9 mouse cellular contexts compared by ENCODE assay signal in the genomic region with DNA sequence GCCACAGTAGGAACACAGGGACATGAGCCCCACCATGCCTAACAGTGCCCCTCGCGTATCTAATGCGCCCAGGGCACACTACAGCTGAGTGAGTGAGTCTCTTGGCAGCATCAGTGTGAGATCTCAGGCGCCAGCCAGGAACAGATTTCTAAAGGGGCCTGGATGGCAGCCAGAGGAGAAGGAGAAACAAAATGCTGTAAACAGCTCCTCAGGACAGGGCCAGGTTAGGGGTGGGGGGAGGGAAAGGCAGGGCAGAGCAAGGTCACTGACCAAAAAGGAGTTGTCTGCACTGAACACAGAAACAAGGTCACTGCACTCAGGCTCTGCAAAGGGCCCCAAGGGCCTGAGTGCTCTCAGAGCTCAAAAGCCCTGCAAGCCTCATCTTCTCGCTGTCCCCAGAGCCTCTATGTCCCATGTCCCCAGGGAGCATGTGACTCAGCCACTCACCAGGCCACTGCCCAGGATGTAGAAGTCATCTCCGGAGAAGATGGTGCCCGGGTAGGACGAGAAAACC. TPM values are rescaled to one million over a fixed set of nuclear protein-coding genes. Genes with fewer than 3 reads are reported as not detected.
DNase-seq lines count a peak whose midpoint lies in the region; ATAC-seq and TF ChIP-seq lines count a peak whose summit lies in the region.
"Had no signal": no experiment of that assay in that cellular context is flagged by ENCODE, and none has a peak within 500 bp of the region (broad histone marks: within the 10 kb centered on the region; RNA-seq: fewer than 3 reads in every experiment).

No protein-coding gene starts in this region.

- no peak overlapping the region for H3K4me3 ChIP-seq in hindbrain, embryonic 15.5 days
- no peak overlapping the region for H3K4me3 ChIP-seq in hindbrain, embryonic 11.5 days (ENCODE audit: low read depth, low read length)
- H3K4me3 ChIP-seq in heart, embryonic 10.5 days: no peak overlapping the region
- H3K4me3 ChIP-seq in neural tube, embryonic 15.5 days (replicated peaks): no peak overlapping the region
- H3K4me3 ChIP-seq in intestine, postnatal 0 days (ENCODE audit: low read depth, low read length): no peak overlapping the region
- H3K4me3 ChIP-seq: liver, embryonic 15.5 days had no signal

- no peak overlapping the region for H3K4me2 ChIP-seq in hindbrain, embryonic 15.5 days
- no peak overlapping the region for H3K4me2 ChIP-seq in hindbrain, embryonic 11.5 days (replicated peaks; ENCODE audit: low read depth, low read length)
- no peak overlapping the region for H3K4me2 ChIP-seq in neural tube, embryonic 15.5 days
- no peak overlapping the region for H3K4me2 ChIP-seq in intestine, postnatal 0 days (replicated peaks; ENCODE audit: low read depth)
- H3K4me2 ChIP-seq: liver, embryonic 15.5 days had no signal

- no peak for DNase-seq in hindbrain, embryonic 11.5 days (ENCODE audit: low spot score)
- peak; percentile 79 to 80 for DNase-seq in right cerebral cortex, postnatal 10 days (ENCODE audit: low spot score in 2 of 2)
- DNase-seq in right cerebral cortex, postnatal 36 days (ENCODE audit: low spot score in 2 of 2): no peak
- no peak for DNase-seq in heart, embryonic 10.5 days (ENCODE audit: low spot score)
- DNase-seq in thymus, adult 18-20 months: no peak

- H3K9ac ChIP-seq in hindbrain, embryonic 15.5 days: no peak overlapping the region
- H3K9ac ChIP-seq in hindbrain, embryonic 11.5 days (ENCODE audit: low read depth, low read length): no peak overlapping the region
- H3K9ac ChIP-seq in neural tube, embryonic 15.5 days (replicated peaks): 0 out of 2 replicates have a peak overlapping the region, but pooled peaks have one; percentile 2
- H3K9ac ChIP-seq in intestine, postnatal 0 days (ENCODE audit: low read depth, low read length): no peak overlapping the region
- H3K9ac ChIP-seq: liver, embryonic 15.5 days had no signal

- TF ChIP-seq CTCF in intestine, postnatal 0 days (IDR thresholded peaks at IDR 0.05; ENCODE audit: low read depth): no peak

- H3K27ac ChIP-seq in hindbrain, embryonic 15.5 days (replicated peaks): peak overlapping the region; percentile 53; the same call in 1 of the 2 replicates
- H3K27ac ChIP-seq in hindbrain, embryonic 11.5 days (ENCODE audit: low read depth, low read length): no peak overlapping the region
- peak overlapping the region; percentile 77 for H3K27ac ChIP-seq in heart, embryonic 10.5 days
- peak overlapping the region; percentile 54; the same call in 1 of the 2 replicates for H3K27ac ChIP-seq in neural tube, embryonic 15.5 days (replicated peaks)
- no peak overlapping the region for H3K27ac ChIP-seq in intestine, postnatal 0 days (ENCODE audit: low read depth, low read length)
- H3K27ac ChIP-seq: liver, embryonic 15.5 days had no signal

- H3K27me3 ChIP-seq in hindbrain, embryonic 15.5 days: no peaks in the 10 kb centered on the region
- no peaks in the 10 kb centered on the region for H3K27me3 ChIP-seq in hindbrain, embryonic 11.5 days (ENCODE audit: control insufficient read depth, insufficient read depth, low read length)
- H3K27me3 ChIP-seq in heart, embryonic 10.5 days (ENCODE audit: insufficient read depth, poor library complexity, severe bottlenecking): no peaks in the 10 kb centered on the region
- H3K27me3 ChIP-seq in neural tube, embryonic 15.5 days (replicated peaks): no peaks in the 10 kb centered on the region
- H3K27me3 ChIP-seq in intestine, postnatal 0 days (replicated peaks; ENCODE audit: control insufficient read depth, insufficient read depth, low read length): no peaks in the 10 kb centered on the region
- H3K27me3 ChIP-seq: liver, embryonic 15.5 days had no signal

- peaks cover 19% of the 10 kb centered on the region; the same call in 1 of the 2 replicates for H3K36me3 ChIP-seq in hindbrain, embryonic 15.5 days
- H3K36me3 ChIP-seq in hindbrain, embryonic 11.5 days (ENCODE audit: control insufficient read depth, insufficient read depth, low read length): 0 out of 2 replicates have a peak, but pooled peaks cover 4% of the 10 kb centered on the region
- peaks cover 72% of the 10 kb centered on the region for H3K36me3 ChIP-seq in heart, embryonic 10.5 days
- H3K36me3 ChIP-seq in neural tube, embryonic 15.5 days: peaks cover 39% of the 10 kb centered on the region
- H3K36me3 ChIP-seq in intestine, postnatal 0 days (ENCODE audit: control insufficient read depth, insufficient read depth): peaks cover 55% of the 10 kb centered on the region

- H3K4me1 ChIP-seq in hindbrain, embryonic 15.5 days (replicated peaks): peaks cover 3% of the 10 kb centered on the region; the same call in 1 of the 2 replicates
- no peaks in the 10 kb centered on the region for H3K4me1 ChIP-seq in hindbrain, embryonic 11.5 days (replicated peaks; ENCODE audit: control insufficient read depth, insufficient read depth, low read length)
- H3K4me1 ChIP-seq in heart, embryonic 10.5 days: peaks cover 17% of the 10 kb centered on the region
- 0 out of 2 replicates have a peak, but pooled peaks cover 3% of the 10 kb centered on the region for H3K4me1 ChIP-seq in neural tube, embryonic 15.5 days
- H3K4me1 ChIP-seq in intestine, postnatal 0 days (replicated peaks; ENCODE audit: control insufficient read depth, insufficient read depth, low read length): no peaks in the 10 kb centered on the region
- H3K4me1 ChIP-seq: liver, embryonic 15.5 days had no signal

- ATAC-seq in hindbrain, embryonic 15.5 days (ENCODE audit: low FRiP score, low read depth): peak; percentile 57
- no peak for ATAC-seq in hindbrain, embryonic 11.5 days (ENCODE audit: low FRiP score)
- peak; percentile 43; the same call in 1 of the 2 replicates for ATAC-seq in neural tube, embryonic 15.5 days (ENCODE audit: low FRiP score)
- ATAC-seq in intestine, postnatal 0 days: no peak

- no peaks in the 10 kb centered on the region for H3K9me3 ChIP-seq in hindbrain, embryonic 15.5 days
- H3K9me3 ChIP-seq in hindbrain, embryonic 11.5 days (ENCODE audit: control insufficient read depth, low read length): no peaks in the 10 kb centered on the region
- no peaks in the 10 kb centered on the region for H3K9me3 ChIP-seq in heart, embryonic 10.5 days
- no peaks in the 10 kb centered on the region for H3K9me3 ChIP-seq in neural tube, embryonic 15.5 days (replicated peaks)
- no peaks in the 10 kb centered on the region for H3K9me3 ChIP-seq in intestine, postnatal 0 days (ENCODE audit: control insufficient read depth)
- H3K9me3 ChIP-seq: liver, embryonic 15.5 days had no signal

- WGBS in hindbrain, embryonic 15.5 days: 60% methylated on average over 8 of the region's 8 CpGs
- 92% methylated on average over 8 of the region's 8 CpGs for WGBS in hindbrain, embryonic 11.5 days
- 67% methylated on average over 8 of the region's 8 CpGs for WGBS in heart, embryonic 10.5 days
- 72% methylated on average over 8 of the region's 8 CpGs for WGBS in neural tube, embryonic 15.5 days
- 80% methylated on average over 8 of the region's 8 CpGs for WGBS in intestine, postnatal 0 days

RNA-seq across cellular contexts. Expression of gene Plbd2, which starts 12.7 kb away (rescaled TPM):
- 35.9 and 39.0 TPM in 2 replicates for polyA plus RNA-seq in hindbrain, embryonic 15.5 days (2015; fragmentation: Nextera tagmentation; extraction: Ambion mirVana)
- polyA plus RNA-seq in hindbrain, embryonic 11.5 days (2014; fragmentation: Nextera tagmentation; extraction: Ambion mirVana): 20.5 and 22.1 TPM in 2 replicates
- polyA plus RNA-seq in heart, embryonic 10.5 days (2016; fragmentation: Nextera tagmentation; extraction: Ambion mirVana): 43.9 and 46.6 TPM in 2 replicates
- 41.8 and 41.9 TPM in 2 replicates for polyA plus RNA-seq in neural tube, embryonic 15.5 days (2015; fragmentation: Nextera tagmentation; extraction: Ambion mirVana)
- polyA plus RNA-seq in intestine, postnatal 0 days (2015; fragmentation: Nextera tagmentation; extraction: Ambion mirVana): 63.6 and 67.2 TPM in 2 replicates

RNA-seq across cellular contexts. Expression of gene Sds, which starts 14.4 kb away (rescaled TPM):
- polyA plus RNA-seq in hindbrain, embryonic 15.5 days (2015; fragmentation: Nextera tagmentation; extraction: Ambion mirVana): not detected in 2 replicates
- polyA plus RNA-seq in hindbrain, embryonic 11.5 days (2014; fragmentation: Nextera tagmentation; extraction: Ambion mirVana): not detected in 2 replicates
- 0.16 and 0.23 TPM in 2 replicates for polyA plus RNA-seq in heart, embryonic 10.5 days (2016; fragmentation: Nextera tagmentation; extraction: Ambion mirVana)
- not detected in 2 replicates for polyA plus RNA-seq in neural tube, embryonic 15.5 days (2015; fragmentation: Nextera tagmentation; extraction: Ambion mirVana)
- not detected in 2 replicates for polyA plus RNA-seq in intestine, postnatal 0 days (2015; fragmentation: Nextera tagmentation; extraction: Ambion mirVana)

RNA-seq across cellular contexts. Expression of gene Sdsl, which starts 18.1 kb away (rescaled TPM):
- 6.5 and 6.9 TPM in 2 replicates for polyA plus RNA-seq in hindbrain, embryonic 15.5 days (2015; fragmentation: Nextera tagmentation; extraction: Ambion mirVana)
- 5.8 and 6.7 TPM in 2 replicates for polyA plus RNA-seq in hindbrain, embryonic 11.5 days (2014; fragmentation: Nextera tagmentation; extraction: Ambion mirVana)
- polyA plus RNA-seq in heart, embryonic 10.5 days (2016; fragmentation: Nextera tagmentation; extraction: Ambion mirVana): 7.5 and 7.7 TPM in 2 replicates
- polyA plus RNA-seq in neural tube, embryonic 15.5 days (2015; fragmentation: Nextera tagmentation; extraction: Ambion mirVana): 7.9 TPM in 2 replicates
- 21.2 and 21.5 TPM in 2 replicates for polyA plus RNA-seq in intestine, postnatal 0 days (2015; fragmentation: Nextera tagmentation; extraction: Ambion mirVana)

RNA-seq across cellular contexts. Expression of gene Slc8b1, which starts 20.2 kb away (rescaled TPM):
- 2.4 and 2.9 TPM in 2 replicates for polyA plus RNA-seq in hindbrain, embryonic 15.5 days (2015; fragmentation: Nextera tagmentation; extraction: Ambion mirVana)
- polyA plus RNA-seq in hindbrain, embryonic 11.5 days (2014; fragmentation: Nextera tagmentation; extraction: Ambion mirVana): 1.5 and 2.1 TPM in 2 replicates
- polyA plus RNA-seq in heart, embryonic 10.5 days (2016; fragmentation: Nextera tagmentation; extraction: Ambion mirVana): 4.2 and 5.9 TPM in 2 replicates
- 2.8 and 4.4 TPM in 2 replicates for polyA plus RNA-seq in neural tube, embryonic 15.5 days (2015; fragmentation: Nextera tagmentation; extraction: Ambion mirVana)
- polyA plus RNA-seq in intestine, postnatal 0 days (2015; fragmentation: Nextera tagmentation; extraction: Ambion mirVana): 4.1 and 4.4 TPM in 2 replicates

RNA-seq across cellular contexts. Expression of gene Lhx5, which starts 59.2 kb away (rescaled TPM):
- 26.3 and 31.4 TPM in 2 replicates for polyA plus RNA-seq in hindbrain, embryonic 15.5 days (2015; fragmentation: Nextera tagmentation; extraction: Ambion mirVana)
- 36.1 and 41.6 TPM in 2 replicates for polyA plus RNA-seq in hindbrain, embryonic 11.5 days (2014; fragmentation: Nextera tagmentation; extraction: Ambion mirVana)
- polyA plus RNA-seq in heart, embryonic 10.5 days (2016; fragmentation: Nextera tagmentation; extraction: Ambion mirVana): 0.05 TPM in 1 of 2 replicates, not detected in the other
- 18.7 and 22.4 TPM in 2 replicates for polyA plus RNA-seq in neural tube, embryonic 15.5 days (2015; fragmentation: Nextera tagmentation; extraction: Ambion mirVana)
- 0.04 TPM in 1 of 2 replicates, not detected in the other for polyA plus RNA-seq in intestine, postnatal 0 days (2015; fragmentation: Nextera tagmentation; extraction: Ambion mirVana)
- polyA plus RNA-seq: liver, embryonic 15.5 days had no signal

Comparison
In these comparisons a context has a peak if more than half of its experiments do, and no peak if none do; other contexts are left out.
1. ATAC-seq: peak in hindbrain, embryonic 15.5 days (single experiment) and neural tube, embryonic 15.5 days (single experiment); none in hindbrain, embryonic 11.5 days (single experiment) and intestine, postnatal 0 days (single experiment).
2. H3K27ac ChIP-seq: peak in hindbrain, embryonic 15.5 days (single experiment), heart, embryonic 10.5 days (single experiment) and neural tube, embryonic 15.5 days (single experiment); none in hindbrain, embryonic 11.5 days (single experiment) and intestine, postnatal 0 days (single experiment).
3. DNase-seq: peak in right cerebral cortex, postnatal 10 days (2 of 2); none in hindbrain, embryonic 11.5 days (single experiment), right cerebral cortex, postnatal 36 days (0 of 2), heart, embryonic 10.5 days (single experiment) and thymus, adult 18-20 months (0 of 2).